In the genomic region with DNA sequence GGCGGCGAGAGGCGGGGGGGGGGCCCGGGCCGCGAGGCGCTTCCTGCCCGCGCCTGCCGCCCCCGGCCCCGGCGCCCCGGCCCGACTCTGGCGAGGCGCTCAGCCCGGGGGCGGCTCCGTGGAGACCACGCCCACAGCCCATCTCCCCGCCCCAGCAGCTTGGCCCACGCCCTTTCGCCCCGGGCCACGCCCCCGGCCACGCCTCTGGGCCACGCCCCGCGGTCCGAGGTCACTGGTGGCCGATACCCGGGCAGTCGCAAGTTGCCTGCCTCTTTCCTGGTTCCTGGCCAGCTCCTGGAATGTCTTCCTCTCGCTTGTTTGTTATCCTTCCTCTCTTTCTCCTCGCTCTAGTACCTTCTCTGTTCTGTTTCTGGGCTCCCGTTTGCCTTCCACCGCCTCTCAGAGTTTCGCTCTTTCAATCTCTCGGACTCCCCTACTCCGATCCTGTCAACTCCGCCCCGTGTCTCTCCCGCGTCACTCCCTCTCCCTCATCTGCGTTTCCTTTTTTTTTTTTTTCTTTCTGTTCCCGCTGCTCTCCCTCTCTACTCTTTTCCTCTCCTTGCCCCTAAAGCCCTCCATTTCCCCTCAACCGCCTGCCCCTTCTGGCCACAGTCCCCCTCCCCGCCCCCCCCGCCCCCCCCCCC, we compare ENCODE assay signal across 8 mouse cellular contexts. TPM values are rescaled to one million over a fixed set of nuclear protein-coding genes. Genes with fewer than 3 reads are reported as not detected.
DNase-seq lines count a peak whose midpoint lies in the region; ATAC-seq and TF ChIP-seq lines count a peak whose summit lies in the region.

Gene Plxnd1, minus strand, starts transcription at position 129 of the 644 bp plus-strand sequence.

- peak within 1 kb of the TSS; percentile 92 for H3K27ac ChIP-seq in CH12.LX (ENCODE audit: insufficient read depth, low read depth)
- H3K27ac ChIP-seq in forebrain, embryonic 11.5 days (ENCODE audit: low read depth, low read length), result peak within 1 kb of the TSS; percentile 18; the same call in 1 of the 2 replicates
- H3K27ac ChIP-seq in heart, embryonic 15.5 days, result peak within 1 kb of the TSS; percentile 86
- H3K27ac ChIP-seq in liver, embryonic 13.5 days, result peak within 1 kb of the TSS; percentile 62
- peak within 1 kb of the TSS; percentile 88 for H3K27ac ChIP-seq in stomach, embryonic 14.5 days (ENCODE audit: low read length)

- H3K9me3 ChIP-seq in CH12.LX (replicated peaks; ENCODE audit: low read length), result no peaks in the 10 kb centered on the region
- H3K9me3 ChIP-seq in forebrain, embryonic 11.5 days (ENCODE audit: control insufficient read depth, low read length), result no peaks in the 10 kb centered on the region
- H3K9me3 ChIP-seq in heart, embryonic 15.5 days (replicated peaks), result peaks cover 8% of the 10 kb centered on the region; the same call in 1 of the 2 replicates
- H3K9me3 ChIP-seq in liver, embryonic 13.5 days (replicated peaks), result no peaks in the 10 kb centered on the region
- no peaks in the 10 kb centered on the region for H3K9me3 ChIP-seq in stomach, embryonic 14.5 days (ENCODE audit: control insufficient read depth, low read depth, low read length)

- peak; percentile 59 for TF ChIP-seq POLR2A in CH12.LX (IDR thresholded peaks at IDR 0.05; ENCODE audit: low read depth, low read length)

- peak; percentile 77 for ATAC-seq in forebrain, embryonic 11.5 days (replicated peaks; ENCODE audit: low FRiP score)
- peak; percentile 79 for ATAC-seq in heart, embryonic 15.5 days (replicated peaks; ENCODE audit: insufficient number of reproducible peaks, insufficient read depth, low FRiP score, low read depth)
- peak; percentile 85 for ATAC-seq in liver, embryonic 13.5 days (ENCODE audit: low read depth)
- peak; percentile 75 for ATAC-seq in stomach, embryonic 14.5 days (ENCODE audit: insufficient number of reproducible peaks, insufficient read depth, low FRiP score, low read depth)

- no peak for TF ChIP-seq CTCF in CH12.LX (conservative IDR thresholded peaks at IDR 0.05 in 1 of 2, IDR thresholded peaks at IDR 0.05 in 1 of 2; ENCODE audit: low read depth in 2 of 2, low read length in 2 of 2)

- TF ChIP-seq RAD21 in CH12.LX (IDR thresholded peaks at IDR 0.05; ENCODE audit: low read depth, low read length), result no peak

- H3K36me3 ChIP-seq in CH12.LX (replicated peaks in 1 of 2; ENCODE audit: control insufficient read depth in 1 of 2, insufficient read depth in 1 of 2, low read length in 1 of 2), result no peaks in the 10 kb centered on the region
- no peaks in the 10 kb centered on the region for H3K36me3 ChIP-seq in forebrain, embryonic 11.5 days (ENCODE audit: control insufficient read depth, insufficient read depth, low read length)
- no peaks in the 10 kb centered on the region for H3K36me3 ChIP-seq in heart, embryonic 15.5 days
- H3K36me3 ChIP-seq in liver, embryonic 13.5 days, result no peaks in the 10 kb centered on the region
- H3K36me3 ChIP-seq in stomach, embryonic 14.5 days (ENCODE audit: control insufficient read depth, insufficient read depth, low read length), result no peaks in the 10 kb centered on the region

- TF ChIP-seq EP300 in CH12.LX (IDR thresholded peaks at IDR 0.05; ENCODE audit: low read length), result no peak

- peak within 1 kb of the TSS; percentile 69 to 96 (median 88) for H3K4me3 ChIP-seq in CH12.LX (replicated peaks in 1 of 3; ENCODE audit: low read depth in 2 of 3, low read length in 2 of 3, poor library complexity in 1 of 3)
- peak within 1 kb of the TSS; percentile 57 for H3K4me3 ChIP-seq in forebrain, embryonic 11.5 days (ENCODE audit: low read depth, low read length)
- H3K4me3 ChIP-seq in heart, embryonic 15.5 days, result peak within 1 kb of the TSS; percentile 64
- H3K4me3 ChIP-seq in liver, embryonic 13.5 days (replicated peaks), result peak within 1 kb of the TSS; percentile 65
- peak within 1 kb of the TSS; percentile 66 for H3K4me3 ChIP-seq in stomach, embryonic 14.5 days (ENCODE audit: low read depth, low read length)

- peaks cover 11% of the 10 kb centered on the region for H3K27me3 ChIP-seq in CH12.LX (replicated peaks)
- H3K27me3 ChIP-seq in forebrain, embryonic 11.5 days (ENCODE audit: control insufficient read depth, insufficient read depth, low read length), result peaks cover 33% of the 10 kb centered on the region
- peaks cover 31% of the 10 kb centered on the region for H3K27me3 ChIP-seq in heart, embryonic 15.5 days
- H3K27me3 ChIP-seq in liver, embryonic 13.5 days, result peaks cover 63% of the 10 kb centered on the region
- H3K27me3 ChIP-seq in stomach, embryonic 14.5 days (ENCODE audit: control insufficient read depth, insufficient read depth, low read length), result peaks cover 8% of the 10 kb centered on the region; the same call in 1 of the 2 replicates

- whole genome bisulfite sequencing in forebrain, embryonic 11.5 days, result under 1% methylated on average over 38 of the region's 51 CpGs
- under 1% methylated on average over 46 of the region's 51 CpGs for WGBS in heart, embryonic 15.5 days
- under 1% methylated on average over 45 of the region's 51 CpGs for WGBS in liver, embryonic 13.5 days (ENCODE audit: insufficient replicate concordance)
- 1% methylated on average over 42 of the region's 51 CpGs for WGBS in stomach, embryonic 14.5 days

- in situ Hi-C loops in CH12.LX (cut with MboI; ENCODE audit: low pct_ligation_motif_present, low pct_unique_long_range_greater_than_20kb, low sequenced_read_pairs), result loop anchor here (5.0 kb wide), 1 partner anchor 93 kb away; no protein-coding TSS in a partner anchor

- H3K4me1 ChIP-seq in CH12.LX (ENCODE audit: control insufficient read depth in 1 of 2, insufficient read depth in 2 of 2), result peaks cover 33 to 82% of the 10 kb centered on the region in 2 experiments
- peaks cover 22% of the 10 kb centered on the region for H3K4me1 ChIP-seq in forebrain, embryonic 11.5 days (replicated peaks; ENCODE audit: control insufficient read depth, insufficient read depth, low read length)
- peaks cover 70% of the 10 kb centered on the region for H3K4me1 ChIP-seq in heart, embryonic 15.5 days (replicated peaks)
- peaks cover 54% of the 10 kb centered on the region for H3K4me1 ChIP-seq in liver, embryonic 13.5 days (replicated peaks)
- H3K4me1 ChIP-seq in stomach, embryonic 14.5 days (ENCODE audit: control insufficient read depth, insufficient read depth, low read length), result peaks cover 54% of the 10 kb centered on the region

- H3K4me2 ChIP-seq in CH12.LX (ENCODE audit: insufficient read depth, low read depth, poor library complexity, severe bottlenecking), result peak within 1 kb of the TSS; percentile 91
- peak within 1 kb of the TSS; percentile 75 for H3K4me2 ChIP-seq in forebrain, embryonic 11.5 days (ENCODE audit: low read depth, low read length, severe bottlenecking)
- H3K4me2 ChIP-seq in heart, embryonic 15.5 days, result peak within 1 kb of the TSS; percentile 83
- H3K4me2 ChIP-seq in liver, embryonic 13.5 days, result peak within 1 kb of the TSS; percentile 87
- peak within 1 kb of the TSS; percentile 88 for H3K4me2 ChIP-seq in stomach, embryonic 14.5 days (replicated peaks; ENCODE audit: low read depth, low read length)

- H3K79me2 ChIP-seq in CH12.LX (replicated peaks; ENCODE audit: control insufficient read depth, extremely low read depth, insufficient read depth, poor library complexity, severe bottlenecking), result peaks cover 40% of the 10 kb centered on the region

- peak within 1 kb of the TSS; percentile 21; the same call in 1 of the 2 replicates for H3K9ac ChIP-seq in CH12.LX (ENCODE audit: insufficient read depth, low read depth)
- H3K9ac ChIP-seq in forebrain, embryonic 11.5 days (ENCODE audit: low read length), result peak within 1 kb of the TSS; percentile 44
- peak within 1 kb of the TSS; percentile 73 for H3K9ac ChIP-seq in heart, embryonic 15.5 days
- H3K9ac ChIP-seq in liver, embryonic 13.5 days, result peak within 1 kb of the TSS; percentile 62
- peak within 1 kb of the TSS; percentile 63 for H3K9ac ChIP-seq in stomach, embryonic 14.5 days (replicated peaks; ENCODE audit: low read depth, low read length)

- DNase-seq in CH12.LX (ENCODE audit: extremely low read depth), result peak; percentile 77
- DNase-seq in c-Kit-positive CD71-positive TER-119-negative erythroid progenitor cells, embryonic 14.5 days (ENCODE audit: low read depth), result peak; percentile 65
- DNase-seq in forebrain, embryonic 11.5 days (ENCODE audit: low spot score), result peak; percentile 95
- DNase-seq in kidney, postnatal 14 days, result peak; percentile 97
- peak; percentile 85 for DNase-seq in liver, embryonic 13.5 days
- peak; percentile 90 to 92 for DNase-seq in natural killer cell, adult 2 months (ENCODE audit: low spot score in 2 of 2)

- dilution Hi-C loops in CH12.LX (cut with MboI; ENCODE audit: extremely low pct_ligation_motif_present, extremely low pct_unique_long_range_greater_than_20kb, low sequenced_read_pairs), result no loop called here

TF ChIP-seq in CH12.LX, 34 proteins besides CTCF, POLR2A, EP300 and RAD21 (continues in another document):
- TF ChIP-seq HCFC1 (IDR thresholded peaks at IDR 0.05; ENCODE audit: low read depth, low read length) (no peak), ZNF384 (IDR thresholded peaks at IDR 0.05; ENCODE audit: low read depth, low read length) (peak; percentile 85), SIN3A (IDR thresholded peaks at IDR 0.05; ENCODE audit: low read length) (peak; percentile 20; the same call in 1 of the 2 replicates), E2F4 (IDR thresholded peaks at IDR 0.05; ENCODE audit: insufficient replicate concordance, low read depth, low read length) (no peak), NELFE (IDR thresholded peaks at IDR 0.05; ENCODE audit: low read depth, low read length) (no peak; the same call in 1 of the 2 replicates), NRF1 (IDR thresholded peaks at IDR 0.05; ENCODE audit: low read depth, low read length) (0 out of 2 replicates have a peak, but pooled peaks have one; percentile 0), TBP (conservative IDR thresholded peaks at IDR 0.05; ENCODE audit: low read depth, low read length) (no peak), KAT2A (IDR thresholded peaks at IDR 0.05; ENCODE audit: insufficient replicate concordance, low read length) (no peak), BHLHE40 (IDR thresholded peaks at IDR 0.05; ENCODE audit: low read depth, low read length) (no peak), MEF2A (IDR thresholded peaks at IDR 0.05; ENCODE audit: borderline replicate concordance, low read depth, low read length) (no peak), RCOR1 (conservative IDR thresholded peaks at IDR 0.05; ENCODE audit: low read depth, low read length) (no peak), UBTF (IDR thresholded peaks at IDR 0.05; ENCODE audit: low read depth, low read length) (no peak), ZMIZ1 (IDR thresholded peaks at IDR 0.05; ENCODE audit: low read depth, low read length) (no peak), MXI1 (IDR thresholded peaks at IDR 0.05; ENCODE audit: low read depth, low read length) (no peak)

RNA-seq across cellular contexts. Expression of gene Plxnd1, which starts in this region (rescaled TPM):
- total RNA-seq in CH12.LX (2012; rRNA removed) (69.2 and 73.8 TPM in 2 replicates), CH12.LX (2014; rRNA removed) (20.4 and 27.7 TPM in 2 replicates)
- polyA plus RNA-seq in CH12.LX (2012; ENCODE audit: insufficient read length, low read depth), result 49.3 and 63.2 TPM in 2 replicates
- 23.9 and 25.5 TPM in 2 replicates for polyA plus RNA-seq in forebrain, embryonic 11.5 days (2014; fragmentation: Nextera tagmentation; extraction: Ambion mirVana)
- polyA plus RNA-seq in heart, embryonic 15.5 days (2015; fragmentation: Nextera tagmentation; extraction: Ambion mirVana), result 38.6 and 53.4 TPM in 2 replicates
- 6.7 and 6.8 TPM in 2 replicates for polyA plus RNA-seq in liver, embryonic 13.5 days (2015; fragmentation: Nextera tagmentation; extraction: Ambion mirVana)
- polyA plus RNA-seq in stomach, embryonic 14.5 days (2014; fragmentation: Nextera tagmentation; extraction: Ambion mirVana), result 43.1 and 44.5 TPM in 2 replicates

Comparison
In these comparisons a context has a peak if more than half of its experiments do, and no peak if none do; other contexts are left out.
1. Peak in every context shown above with its lines: DNase-seq, ATAC-seq, H3K4me3 ChIP-seq and H3K27ac ChIP-seq.
2. H3K27ac ChIP-seq: peak in every context shown above with its lines; median percentile 92 in CH12.LX; 88 in stomach, embryonic 14.5 days; 86 in heart, embryonic 15.5 days; 62 in liver, embryonic 13.5 days; 18 in forebrain, embryonic 11.5 days.
3. H3K9ac ChIP-seq: peak in every context shown above with its lines; median percentile 73 in heart, embryonic 15.5 days; 63 in stomach, embryonic 14.5 days; 62 in liver, embryonic 13.5 days; 44 in forebrain, embryonic 11.5 days; 21 in CH12.LX.